In the genomic region with DNA sequence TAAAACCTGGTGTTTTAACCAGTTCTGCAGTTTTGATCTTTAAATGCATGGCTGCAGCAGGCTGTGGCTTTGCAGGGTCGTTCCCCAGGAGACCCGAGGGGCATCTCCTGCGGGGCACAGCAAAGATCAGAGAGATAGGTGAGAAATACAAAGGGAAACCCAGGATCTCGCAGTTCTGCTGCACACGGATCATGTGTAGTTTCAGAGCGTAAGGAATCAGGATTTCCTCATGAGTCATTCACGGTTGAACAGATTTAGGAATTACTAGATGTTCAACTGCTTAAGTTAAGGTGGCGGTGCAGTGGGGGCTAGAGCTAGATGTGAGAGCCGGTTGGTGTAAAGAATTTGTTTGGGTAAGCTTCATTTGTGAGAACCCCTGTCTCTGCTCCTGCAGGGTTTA, we compare ENCODE assay signal across 8 mouse cellular contexts. TPM values are rescaled to one million over a fixed set of nuclear protein-coding genes. Genes with fewer than 3 reads are reported as not detected.
DNase-seq lines count a peak whose midpoint lies in the region; ATAC-seq lines count a peak whose summit lies in the region.

No protein-coding gene starts in this region.

- peak; percentile 11 for DNase-seq in cerebellum, adult 8-10 months
- DNase-seq in cerebellum, postnatal 36 days, result no peak
- DNase-seq in thymus, adult 18-20 months, result peak; percentile 9 to 26
- no peak for DNase-seq in thymus, postnatal 10 days (ENCODE audit: low spot score in 2 of 2)
- peak; percentile 14 for DNase-seq in left cerebral cortex, postnatal 4 days
- DNase-seq in MN1 (ENCODE audit: low spot score), result no peak

- H3K9ac ChIP-seq in heart, embryonic 11.5 days (ENCODE audit: low read depth, low read length), result peak overlapping the region; percentile 61
- peak overlapping the region; percentile 87 for H3K9ac ChIP-seq in neural tube, embryonic 13.5 days

- H3K27ac ChIP-seq in heart, embryonic 11.5 days (ENCODE audit: low read depth, low read length), result no peak overlapping the region
- peak overlapping the region; percentile 82 for H3K27ac ChIP-seq in neural tube, embryonic 13.5 days (replicated peaks)

- no peak for ATAC-seq in heart, embryonic 11.5 days (replicated peaks; ENCODE audit: insufficient number of reproducible peaks, low FRiP score, low TSS enrichment)
- peak; percentile 8; the same call in 1 of the 2 replicates for ATAC-seq in neural tube, embryonic 13.5 days (ENCODE audit: low read depth)

- H3K36me3 ChIP-seq in heart, embryonic 11.5 days (ENCODE audit: control insufficient read depth, insufficient read depth, low read length), result no peaks in the 10 kb centered on the region
- H3K36me3 ChIP-seq in neural tube, embryonic 13.5 days, result peaks cover 18% of the 10 kb centered on the region

- peaks cover 3% of the 10 kb centered on the region; the same call in 1 of the 2 replicates for H3K4me1 ChIP-seq in heart, embryonic 11.5 days (ENCODE audit: control insufficient read depth, insufficient read depth, low read length)
- peaks cover 34% of the 10 kb centered on the region for H3K4me1 ChIP-seq in neural tube, embryonic 13.5 days (replicated peaks)

- peak overlapping the region; percentile 66 for H3K4me3 ChIP-seq in heart, embryonic 11.5 days (ENCODE audit: low read depth, low read length)
- peak overlapping the region; percentile 74 for H3K4me3 ChIP-seq in neural tube, embryonic 13.5 days

- H3K27me3 ChIP-seq in heart, embryonic 11.5 days (ENCODE audit: control insufficient read depth, insufficient read depth, low read length), result no peaks in the 10 kb centered on the region
- H3K27me3 ChIP-seq in neural tube, embryonic 13.5 days, result no peaks in the 10 kb centered on the region

- H3K9me3 ChIP-seq in heart, embryonic 11.5 days (replicated peaks; ENCODE audit: control insufficient read depth, low read length), result no peaks in the 10 kb centered on the region
- no peaks in the 10 kb centered on the region for H3K9me3 ChIP-seq in neural tube, embryonic 13.5 days

- intact Hi-C loops in left cerebral cortex, postnatal 4 days (cut with DNase I), result loop anchor here (5.0 to 10.0 kb wide), 4 partner anchors 160 to 373 kb away; no protein-coding TSS in a partner anchor

- peak overlapping the region; percentile 67 for H3K4me2 ChIP-seq in heart, embryonic 11.5 days
- H3K4me2 ChIP-seq in neural tube, embryonic 13.5 days, result peak overlapping the region; percentile 93

- 4% methylated on average over 9 of the region's 9 CpGs for WGBS in heart, embryonic 11.5 days (ENCODE audit: insufficient replicate concordance)
- 4% methylated on average over 9 of the region's 9 CpGs for WGBS in neural tube, embryonic 13.5 days

RNA-seq across cellular contexts. Expression of gene Rgs2, which starts 0.8 kb away (rescaled TPM):
- 20.2 and 20.9 TPM in 2 replicates for polyA plus RNA-seq in heart, embryonic 11.5 days (2014; fragmentation: Nextera tagmentation; extraction: Ambion mirVana)
- 10 to 100 TPM; 45.0 to 48.4 TPM for total RNA-seq in left cerebral cortex, postnatal 4 days (2021)
- 102 and 114 TPM in 2 replicates for polyA plus RNA-seq in neural tube, embryonic 13.5 days (2015; fragmentation: Nextera tagmentation; extraction: Ambion mirVana)

Comparison
In these comparisons a context has a peak if more than half of its experiments do, and no peak if none do; other contexts are left out.
1. DNase-seq: peak in cerebellum, adult 8-10 months (single experiment), thymus, adult 18-20 months (2 of 2) and left cerebral cortex, postnatal 4 days (single experiment); none in cerebellum, postnatal 36 days (0 of 2), thymus, postnatal 10 days (0 of 2) and MN1 (single experiment).